Mouse (Mus musculus): ENCODE measurements around the gene Tmem243.

Gene Tmem243

DNA sequence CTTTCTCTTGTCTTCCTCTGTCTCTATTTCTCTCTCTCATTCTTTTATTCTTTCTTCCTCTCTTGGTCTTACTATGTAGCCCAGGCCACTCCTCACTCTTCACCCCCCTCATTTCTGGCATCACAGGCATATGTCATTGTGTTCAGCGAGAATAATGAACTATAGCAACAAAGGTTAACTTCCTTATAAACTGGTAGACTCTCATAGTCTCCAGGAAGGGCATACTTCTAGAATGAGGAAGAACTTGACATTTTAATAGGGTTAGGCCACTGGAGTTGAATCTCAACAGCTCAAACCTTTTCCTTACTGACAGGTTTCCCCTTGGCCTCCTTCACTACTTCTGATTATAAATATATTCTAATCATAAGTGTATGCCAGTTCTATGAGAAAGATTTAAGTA lies 86.0 kb downstream of the Tmem243 start:
- DNase-seq: no peak
